Mouse (Mus musculus) embryonic stem cell, embryonic (primary cell): ENCODE results near the gene Fli1.

ENCODE experiments used
- CTCF ChIA-PET, 4 experiments: fragments of 300-600 bp in 2 of 4; fragments of 350-600 bp in 2 of 4; sonication (Branson Sonifier 250); formaldehyde crosslinking; loops; one replicate each; lab custom pipeline; 2022; ENCODE audit warnings: inconsistent platforms in 2 of 4; lab: Charles Lee
- POLR2A ChIA-PET, 4 experiments: fragments of 300-600 bp in 2 of 4; fragments of 350-600 bp in 2 of 4; sonication (Branson Sonifier 250); formaldehyde crosslinking; loops; one replicate each; lab custom pipeline; 2022; ENCODE audit warnings: antibody characterized with exemption in 4 of 4, inconsistent platforms in 1 of 4; lab: Charles Lee

The Fli1 gene

GRCm38 (mm10) chr9:32559859-32560258 is 17.2 kb upstream of the Fli1 start:
- CTCF ChIA-PET: no interaction called here

GRCm38 (mm10) chr9:32559454-32559853 is 16.8 kb upstream of the Fli1 start:
- CTCF ChIA-PET: no interaction called here
- POLR2A ChIA-PET: no interaction called here

More at GRCm38 (mm10) chr9:32559859-32560258, 17.2 kb upstream of the Fli1 start:
- POLR2A ChIA-PET: no interaction called here

GRCm38 (mm10) chr9:32556313-32556712 is 13.7 kb upstream of the Fli1 start:
- ChIA-PET POLR2A (no interaction called here), CTCF (no interaction called here)

GRCm38 (mm10) chr9:32555279-32555678 is 12.6 kb upstream of the Fli1 start:
- ChIA-PET CTCF (interaction anchor here in 1 of 4 experiments (1.0 kb wide), 1 partner anchor 150 kb away, joined by 3 read pairs; no protein-coding TSS in a partner anchor), POLR2A (interaction anchor here in 1 of 4 experiments (0.9 kb wide), 1 partner anchor 635 kb away, joined by 3 read pairs; no protein-coding TSS in a partner anchor)

- ChIA-PET CTCF (interaction anchor here in 2 of 4 experiments (0.6 to 1.1 kb wide), 3 partner anchors 13 to 145 kb away, joined by 3 read pairs; no protein-coding TSS in a partner anchor), POLR2A (interaction anchor here in 2 of 4 experiments (0.5 to 1.5 kb wide), 2 partner anchors 9 to 13 kb away, joined by 6 to 9 read pairs; no protein-coding TSS in a partner anchor)
These were observed 7.9 kb upstream of the Fli1 start for GRCm38 (mm10) chr9:32550541-32550940.

GRCm38 (mm10) chr9:32549462-32550384 is 7.1 kb upstream of the Fli1 start:
- ChIA-PET POLR2A (interaction anchor here in 2 of 4 experiments (0.5 to 1.5 kb wide), 3 partner anchors 8 to 134 kb away, joined by 4 to 9 read pairs (median 6); no protein-coding TSS in a partner anchor), CTCF (interaction anchor here in 2 of 4 experiments (0.6 to 1.1 kb wide), 2 partner anchors 14 to 36 kb away, joined by 3 read pairs; no protein-coding TSS in a partner anchor)

GRCm38 (mm10) chr9:32546731-32547130 is 4.1 kb upstream of the Fli1 start:
- POLR2A ChIA-PET: no interaction called here
- CTCF ChIA-PET: no interaction called here

GRCm38 (mm10) chr9:32544731-32545661 is 2.3 kb upstream of the Fli1 start:
- ChIA-PET CTCF (interaction anchor here in 1 of 4 experiments (0.6 kb wide), 1 partner anchor 196 kb away, joined by 11 read pairs; no protein-coding TSS in a partner anchor), POLR2A (no interaction called here)

- POLR2A ChIA-PET: no interaction called here
- CTCF ChIA-PET: interaction anchor here in 1 of 4 experiments (0.6 kb wide), 1 partner anchor 195 kb away, joined by 11 read pairs; no protein-coding TSS in a partner anchor
These were observed 1.4 kb upstream of the Fli1 start for GRCm38 (mm10) chr9:32543923-32544575.

GRCm38 (mm10) chr9:32543040-32543581 is 450 bp upstream of the Fli1 start:
- ChIA-PET POLR2A (no interaction called here), CTCF (interaction anchor here in 1 of 4 experiments (0.7 kb wide), 1 partner anchor 137 kb away, joined by 3 read pairs; no protein-coding TSS in a partner anchor)

GRCm38 (mm10) chr9:32541223-32541901 is 1.3 kb downstream of the Fli1 start:
- CTCF ChIA-PET: interaction anchor here in 2 of 4 experiments (0.6 to 1.5 kb wide), 3 partner anchors 74 to 136 kb away, joined by 3 to 8 read pairs (median 4); no protein-coding TSS in a partner anchor
- POLR2A ChIA-PET: interaction anchor here (0.5 to 1.9 kb wide), 8 partner anchors 9 to 988 kb away, joined by 3 to 6 read pairs (median 3); no protein-coding TSS in a partner anchor

GRCm38 (mm10) chr9:32540406-32541222 is 2.0 kb downstream of the Fli1 start:
- CTCF ChIA-PET: interaction anchor here in 2 of 4 experiments (0.6 to 1.5 kb wide), 2 partner anchors 74 to 135 kb away, joined by 4 to 8 read pairs; no protein-coding TSS in a partner anchor
- POLR2A ChIA-PET: interaction anchor here (0.5 to 1.9 kb wide), 7 partner anchors 10 to 600 kb away, joined by 3 to 6 read pairs (median 4); no protein-coding TSS in a partner anchor

GRCm38 (mm10) chr9:32540061-32540405 is 2.6 kb downstream of the Fli1 start:
- POLR2A ChIA-PET: interaction anchor here in 3 of 4 experiments (0.5 to 1.0 kb wide), 5 partner anchors 16 to 599 kb away, joined by 3 to 5 read pairs (median 4); no protein-coding TSS in a partner anchor

GRCm38 (mm10) chr9:32539321-32539761 is 3.3 kb downstream of the Fli1 start:
- POLR2A ChIA-PET: interaction anchor here in 2 of 4 experiments (0.6 to 1.0 kb wide), 2 partner anchors 26 to 568 kb away, joined by 3 to 4 read pairs; no protein-coding TSS in a partner anchor

More at GRCm38 (mm10) chr9:32540061-32540405, 2.6 kb downstream of the Fli1 start:
- CTCF ChIA-PET: interaction anchor here in 1 of 4 experiments (1.5 kb wide), 1 partner anchor 135 kb away, joined by 8 read pairs; no protein-coding TSS in a partner anchor

GRCm38 (mm10) chr9:32538124-32538523 is 4.5 kb downstream of the Fli1 start:
- ChIA-PET CTCF (no interaction called here), POLR2A (no interaction called here)

More at GRCm38 (mm10) chr9:32539321-32539761, 3.3 kb downstream of the Fli1 start:
- CTCF ChIA-PET: interaction anchor here in 1 of 4 experiments (0.6 kb wide), 1 partner anchor 82 kb away, joined by 3 read pairs; no protein-coding TSS in a partner anchor

- POLR2A ChIA-PET: no interaction called here
- CTCF ChIA-PET: no interaction called here
These were observed 5.0 kb downstream of the Fli1 start for GRCm38 (mm10) chr9:32537706-32538105.
